Mouse (Mus musculus) mature B cell (primary cell): Measurements from ENCODE around the gene Nt5c2.
"Not testable (repeated sequence)": the region's sequence is repeated elsewhere in the genome, so short reads cannot be mapped to it uniquely, and the experiment has no call there.

ENCODE experiments used
- in situ Hi-C: fragments of 300-500 bp; cut with MboI; formaldehyde crosslinking; loops from 2 replicates; pipeline ENCODE4 v1.14.3; 2019

The Nt5c2 gene

GRCm38 (mm10) chr19:46988231-46989087, 26.5 kb downstream of the Nt5c2 start:
- in situ Hi-C loops, result loop anchor here (10.0 kb wide), 1 partner anchor 224 kb away; the partner anchor contains the start of gene Cnnm2

- in situ Hi-C loops, result loop anchor here (10.0 kb wide), 1 partner anchor 223 kb away; the partner anchor contains the start of gene Cnnm2
Observed at GRCm38 (mm10) chr19:46987646-46988045, 27.3 kb downstream of the Nt5c2 start.

GRCm38 (mm10) chr19:46984726-46985622, 30.0 kb downstream of the Nt5c2 start:
- in situ Hi-C loops, result loop anchor here (10.0 kb wide), 1 partner anchor 220 kb away; the partner anchor contains the start of gene Cnnm2

GRCm38 (mm10) chr19:46983966-46984380, 31.0 kb downstream of the Nt5c2 start:
- in situ Hi-C loops, result loop anchor here (10.0 kb wide), 1 partner anchor 219 kb away; the partner anchor contains the start of gene Cnnm2

GRCm38 (mm10) chr19:46983352-46983965, 31.5 kb downstream of the Nt5c2 start:
- in situ Hi-C loops, result loop anchor here (10.0 kb wide), 1 partner anchor 219 kb away; the partner anchor contains the start of gene Cnnm2

- in situ Hi-C loops, result loop anchor here (10.0 kb wide), 1 partner anchor 217 kb away; the partner anchor contains the start of gene Cnnm2
Observed at GRCm38 (mm10) chr19:46981462-46981861, 33.5 kb downstream of the Nt5c2 start.

- in situ Hi-C loops, result loop anchor here (10.0 kb wide), 1 partner anchor 215 kb away; the partner anchor contains the start of gene Cnnm2
Observed at GRCm38 (mm10) chr19:46979781-46980105, 35.2 kb downstream of the Nt5c2 start.

- in situ Hi-C loops, result no loop called here
Observed at GRCm38 (mm10) chr19:46978920-46979780, 35.8 kb downstream of the Nt5c2 start.

GRCm38 (mm10) chr19:46978069-46978468, 36.9 kb downstream of the Nt5c2 start:
- in situ Hi-C loops, result not testable (repeated sequence)

- in situ Hi-C loops, result no loop called here
Observed at GRCm38 (mm10) chr19:46977460-46977859, 37.5 kb downstream of the Nt5c2 start.

- in situ Hi-C loops, result no loop called here
Observed at GRCm38 (mm10) chr19:46976743-46977142, 38.2 kb downstream of the Nt5c2 start.

GRCm38 (mm10) chr19:46975997-46976396, 39.0 kb downstream of the Nt5c2 start:
- in situ Hi-C loops, result no loop called here

- in situ Hi-C loops, result no loop called here
Observed at GRCm38 (mm10) chr19:46975565-46975964, 39.4 kb downstream of the Nt5c2 start.

GRCm38 (mm10) chr19:46972159-46972558, 42.8 kb downstream of the Nt5c2 start:
- in situ Hi-C loops, result no loop called here

GRCm38 (mm10) chr19:46971712-46972111, 43.2 kb downstream of the Nt5c2 start:
- in situ Hi-C loops, result no loop called here

- in situ Hi-C loops, result no loop called here
Observed at GRCm38 (mm10) chr19:46971051-46971689, 43.8 kb downstream of the Nt5c2 start.

- in situ Hi-C loops, result no loop called here
Observed at GRCm38 (mm10) chr19:46970121-46970729, 44.7 kb downstream of the Nt5c2 start.

- in situ Hi-C loops, result no loop called here
Observed at GRCm38 (mm10) chr19:46969286-46969985, 45.5 kb downstream of the Nt5c2 start.

GRCm38 (mm10) chr19:46968833-46969232, 46.1 kb downstream of the Nt5c2 start:
- in situ Hi-C loops, result no loop called here
